Mouse (Mus musculus): ENCODE results near the gene Paf1.

DNA sequence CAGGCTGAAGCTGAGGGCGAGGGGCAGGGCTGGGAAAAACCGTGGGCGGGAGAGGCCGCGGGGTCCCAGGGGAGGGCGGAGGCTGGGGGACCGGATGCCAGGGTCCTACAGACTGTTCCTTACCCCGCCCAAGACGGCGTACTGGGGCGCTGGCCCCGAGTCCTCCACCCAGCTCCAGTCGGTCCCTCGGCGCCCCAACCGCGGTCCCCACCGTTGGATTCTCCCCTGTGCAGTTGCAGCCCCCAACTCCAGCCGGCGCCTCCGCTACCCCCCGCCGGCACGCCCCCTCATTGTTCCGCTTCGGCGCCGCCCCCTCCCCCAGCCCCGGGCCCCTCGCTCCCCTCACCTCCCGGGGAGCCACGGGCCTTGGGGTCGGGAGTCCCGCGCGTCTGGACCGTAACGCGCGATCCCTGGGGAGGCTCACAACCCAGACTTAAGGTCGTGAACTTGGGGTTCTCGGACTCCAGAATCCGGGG lies 21.2 kb upstream of the Paf1 start:
- TF ChIP-seq CTCF (IDR thresholded peaks at IDR 0.05; ENCODE audit: control insufficient read depth, insufficient read depth, insufficient read length) (no peak), USF1 (IDR thresholded peaks at IDR 0.05; ENCODE audit: low read depth) (no peak), MYOD1 (IDR thresholded peaks at IDR 0.05; ENCODE audit: control insufficient read depth, insufficient read length, low read depth) (no peak), FOSL1 (IDR thresholded peaks at IDR 0.05; ENCODE audit: insufficient read depth, low read length, poor library complexity, severe bottlenecking) (no peak)

All from C2C12 (cell line).